Mouse (Mus musculus): ENCODE results near the gene Tspear.
"Not testable (repeated sequence)": the region's sequence is repeated elsewhere in the genome, so short reads cannot be mapped to it uniquely, and the experiment has no call there.

The Tspear gene

GRCm38 (mm10) chr10:77685895-77686664 is at the start of gene Tspear:
TSS of gene Tspear (plus strand) at chr10:77686569.
- in situ Hi-C loops (cut with MboI, MseI), result no loop called here

GRCm38 (mm10) chr10:77638956-77639355 is 47.4 kb upstream of the Tspear start:
- in situ Hi-C loops (cut with MboI, MseI), result no loop called here

GRCm38 (mm10) chr10:77643160-77643559 is 43.2 kb upstream of the Tspear start:
- in situ Hi-C loops (cut with MboI, MseI), result no loop called here

DNA sequence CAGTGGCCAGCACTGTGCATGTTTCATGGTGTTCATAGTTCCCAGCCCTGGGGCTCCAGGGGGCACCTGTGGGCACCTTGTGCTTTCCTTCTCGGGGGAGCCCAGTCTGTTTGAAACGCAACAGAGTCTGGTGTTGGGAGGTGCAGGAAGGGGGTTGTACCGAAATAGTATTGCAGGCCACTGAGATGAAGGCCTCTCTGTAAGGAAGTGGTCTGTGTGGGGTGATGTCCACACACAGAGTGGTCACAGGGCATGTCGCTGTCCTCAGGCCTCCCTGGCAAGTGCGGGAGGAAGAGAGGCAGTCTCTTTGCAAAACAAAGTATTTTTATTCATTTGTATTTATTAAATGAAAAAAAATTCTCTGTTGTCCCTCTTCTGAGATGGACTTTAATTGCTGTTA is 40.8 kb upstream of the Tspear start:
- in situ Hi-C loops (cut with MboI, MseI), result no loop called here

DNA sequence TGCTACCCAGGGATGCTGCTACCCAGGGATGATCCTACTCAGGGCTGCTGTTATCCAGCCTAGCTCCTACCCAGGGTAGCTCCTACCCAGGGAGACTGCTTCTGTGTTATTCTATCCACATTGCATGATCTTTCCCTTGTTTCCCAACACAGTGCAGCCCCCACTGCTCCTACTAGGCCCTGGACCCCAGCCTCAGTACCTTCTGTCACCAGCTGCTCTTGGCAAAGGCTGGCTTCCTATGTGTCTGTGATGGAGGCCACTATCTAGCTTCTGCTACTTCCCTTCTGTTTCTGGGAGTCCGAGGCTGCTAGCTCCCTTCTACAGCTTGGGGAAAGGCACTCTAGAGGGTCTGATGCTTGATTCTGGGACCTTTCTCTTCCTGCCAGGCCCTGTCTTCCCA is 38.9 kb upstream of the Tspear start:
- in situ Hi-C loops (cut with MboI, MseI), result no loop called here

GRCm38 (mm10) chr10:77647901-77648300 is 38.5 kb upstream of the Tspear start:
- in situ Hi-C loops (cut with MboI, MseI), result no loop called here

GRCm38 (mm10) chr10:77652046-77652445 is 34.3 kb upstream of the Tspear start:
- in situ Hi-C loops (cut with MboI, MseI), result no loop called here

GRCm38 (mm10) chr10:77658286-77658994 is 27.9 kb upstream of the Tspear start:
- in situ Hi-C loops (cut with MboI, MseI), result no loop called here

- in situ Hi-C loops (cut with MboI, MseI), result no loop called here
These were observed 22.3 kb upstream of the Tspear start for GRCm38 (mm10) chr10:77663949-77664665.

- in situ Hi-C loops (cut with MboI, MseI), result no loop called here
These were observed 20.0 kb upstream of the Tspear start for GRCm38 (mm10) chr10:77666342-77666741.

DNA sequence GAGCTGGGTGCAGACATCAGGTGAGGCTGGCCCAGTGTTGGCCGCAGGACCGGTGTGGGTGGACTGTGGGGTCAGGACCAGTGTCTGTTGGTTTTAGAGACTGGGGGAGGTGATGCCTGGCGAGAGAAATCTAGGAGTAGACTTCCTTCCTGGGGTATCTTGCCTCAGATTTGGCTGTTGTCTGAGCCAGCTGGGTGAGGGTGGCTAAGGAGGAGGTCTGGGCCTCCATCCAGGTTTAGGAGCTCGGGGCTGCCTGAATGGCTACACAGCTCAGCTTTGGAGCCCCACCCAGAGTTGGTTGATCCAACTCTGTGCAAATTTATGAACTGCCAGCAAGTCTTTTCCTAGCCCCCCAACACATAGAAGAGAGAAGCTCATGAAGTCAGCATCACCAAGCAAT is 19.0 kb upstream of the Tspear start:
- in situ Hi-C loops (cut with MboI, MseI), result no loop called here

DNA sequence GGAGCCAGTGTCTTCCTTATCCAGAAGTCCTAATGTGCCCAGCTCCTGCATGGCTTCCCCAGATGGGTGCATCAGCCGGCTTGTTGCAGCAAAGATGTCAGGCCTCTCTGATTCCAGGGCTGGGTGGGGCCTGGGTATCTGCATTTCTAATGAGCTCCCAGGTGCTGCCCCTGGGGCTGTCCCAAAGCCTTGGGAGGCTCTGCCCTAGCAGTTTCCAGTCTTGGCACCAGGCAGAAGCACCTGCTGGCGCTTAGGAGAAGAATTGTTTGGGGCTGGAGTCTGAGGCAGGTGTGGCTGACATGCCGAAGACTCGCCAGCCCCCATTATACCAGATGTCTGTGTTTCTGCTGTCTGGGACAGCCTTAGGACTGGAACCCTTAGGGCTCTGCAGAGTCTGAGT is 15.7 kb upstream of the Tspear start:
- in situ Hi-C loops (cut with MboI, MseI), result loop anchor here (5.0 kb wide), 1 partner anchor 42 kb away; the partner anchor contains the start of gene Gm10024

DNA sequence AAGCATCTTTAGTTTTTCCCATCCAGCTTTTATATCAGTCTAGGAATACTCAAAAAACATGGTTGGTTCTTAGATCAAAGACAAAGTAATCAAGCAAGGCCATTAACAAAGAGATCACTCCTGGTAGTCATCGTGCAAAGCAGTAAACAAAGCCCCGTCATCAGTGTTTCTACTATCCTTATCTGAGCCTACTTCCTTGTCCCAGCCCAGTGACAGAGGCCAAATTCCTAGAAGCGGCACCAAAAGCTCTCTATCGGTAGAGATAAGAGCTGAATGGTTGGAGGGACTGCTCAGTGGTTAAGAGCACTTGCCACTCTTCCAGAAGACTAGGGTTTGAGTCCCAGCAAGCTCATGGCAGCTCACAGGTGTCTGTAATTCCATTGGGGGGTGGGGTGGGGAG is 14.8 kb upstream of the Tspear start:
- in situ Hi-C loops (cut with MboI, MseI), result loop anchor here (5.0 kb wide), 1 partner anchor 41 kb away; the partner anchor contains the start of gene Gm10024

DNA sequence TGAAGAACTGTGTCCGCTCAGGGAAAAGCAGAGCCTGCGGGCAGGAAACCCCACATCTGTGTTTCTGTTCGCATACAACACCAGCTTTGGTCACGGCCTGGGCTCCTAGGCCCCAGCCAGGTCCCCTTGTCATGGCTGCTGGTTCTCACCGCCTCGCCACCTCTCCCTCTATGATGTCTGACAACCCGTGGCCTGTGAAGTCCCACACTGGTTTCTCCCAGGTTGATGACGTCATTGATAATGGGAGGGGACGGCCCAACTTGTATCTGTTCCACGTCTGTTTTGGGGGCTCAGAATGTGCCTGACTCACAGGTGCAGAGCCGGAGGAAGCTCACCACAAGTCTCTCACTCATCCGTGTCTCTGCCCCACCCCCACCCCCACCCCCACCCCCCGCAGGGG is 12.6 kb upstream of the Tspear start:
- in situ Hi-C loops (cut with MboI, MseI), result loop anchor here (5.0 kb wide), 1 partner anchor 39 kb away; the partner anchor contains the start of gene Gm10024

GRCm38 (mm10) chr10:77677562-77677961 is 8.8 kb upstream of the Tspear start:
- in situ Hi-C loops (cut with MboI, MseI), result no loop called here

- in situ Hi-C loops (cut with MboI, MseI), result no loop called here
These were observed 3.4 kb upstream of the Tspear start for GRCm38 (mm10) chr10:77682994-77683393.

GRCm38 (mm10) chr10:77684181-77684580 is 2.2 kb upstream of the Tspear start:
- in situ Hi-C loops (cut with MboI, MseI), result no loop called here

DNA sequence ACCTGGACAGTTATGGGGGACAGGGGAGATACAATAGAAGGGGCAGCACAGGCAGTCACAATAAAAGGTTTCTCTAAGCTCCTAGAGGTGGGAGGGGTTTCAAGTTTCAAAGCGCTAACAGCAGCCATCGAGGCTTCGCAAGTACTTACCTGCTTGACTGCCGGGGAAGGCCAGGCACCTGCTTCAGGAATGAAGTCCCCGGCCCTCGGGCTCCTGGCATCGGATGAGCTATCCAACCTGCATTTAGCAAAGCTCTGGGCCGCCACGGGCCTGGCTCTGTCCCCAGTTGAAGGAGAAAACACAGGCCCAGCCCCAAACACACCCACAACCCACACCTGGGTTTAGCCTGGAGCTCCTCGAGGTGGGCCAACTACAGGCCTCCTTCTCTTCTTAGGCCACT is 652 bp downstream of the Tspear start:
- in situ Hi-C loops (cut with MboI, MseI), result no loop called here

GRCm38 (mm10) chr10:77690356-77690807 is 4.0 kb downstream of the Tspear start, which contains the start of gene Gm19402:
TSS of gene Gm19402 (minus strand) at chr10:77690757.
- in situ Hi-C loops (cut with MboI, MseI), result not testable (repeated sequence)

- in situ Hi-C loops (cut with MboI, MseI), result no loop called here
These were observed 10.8 kb downstream of the Tspear start, which contains the start of gene Gm9508 for GRCm38 (mm10) chr10:77697133-77697532. TSS of gene Gm9508 (minus strand) at chr10:77697233.

DNA sequence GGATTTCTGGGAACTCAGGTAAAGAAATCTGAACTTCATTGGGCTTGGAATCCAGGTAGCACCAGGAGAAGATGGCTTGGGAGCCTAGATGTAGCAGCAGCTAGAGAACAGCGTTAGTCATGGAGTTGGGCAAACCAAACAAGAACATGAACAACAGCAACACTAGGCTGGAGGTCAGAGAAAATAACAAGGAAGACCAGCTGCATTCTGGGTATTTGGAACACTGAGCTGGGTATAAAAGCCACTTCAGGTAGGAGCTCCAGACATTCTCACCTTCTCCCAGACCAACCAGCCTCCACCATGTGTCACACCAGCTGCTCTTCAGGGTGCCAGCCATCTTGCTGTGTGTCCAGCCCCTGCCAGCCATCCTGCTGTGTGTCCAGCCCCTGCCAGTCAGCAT is 20.0 kb downstream of the Tspear start, which contains the start of gene Gm10272:
TSS of gene Gm10272 (plus strand) at position 301 of the 400 bp plus-strand sequence.
- in situ Hi-C loops (cut with MboI, MseI), result no loop called here

- in situ Hi-C loops (cut with MboI, MseI), result loop anchor here (5.0 kb wide), 1 partner anchor 38 kb away; no protein-coding TSS in a partner anchor
These were observed 23.5 kb downstream of the Tspear start for GRCm38 (mm10) chr10:77709831-77710230.
